ENCODE assay signal across 1 mouse cellular context in the genomic region with DNA sequence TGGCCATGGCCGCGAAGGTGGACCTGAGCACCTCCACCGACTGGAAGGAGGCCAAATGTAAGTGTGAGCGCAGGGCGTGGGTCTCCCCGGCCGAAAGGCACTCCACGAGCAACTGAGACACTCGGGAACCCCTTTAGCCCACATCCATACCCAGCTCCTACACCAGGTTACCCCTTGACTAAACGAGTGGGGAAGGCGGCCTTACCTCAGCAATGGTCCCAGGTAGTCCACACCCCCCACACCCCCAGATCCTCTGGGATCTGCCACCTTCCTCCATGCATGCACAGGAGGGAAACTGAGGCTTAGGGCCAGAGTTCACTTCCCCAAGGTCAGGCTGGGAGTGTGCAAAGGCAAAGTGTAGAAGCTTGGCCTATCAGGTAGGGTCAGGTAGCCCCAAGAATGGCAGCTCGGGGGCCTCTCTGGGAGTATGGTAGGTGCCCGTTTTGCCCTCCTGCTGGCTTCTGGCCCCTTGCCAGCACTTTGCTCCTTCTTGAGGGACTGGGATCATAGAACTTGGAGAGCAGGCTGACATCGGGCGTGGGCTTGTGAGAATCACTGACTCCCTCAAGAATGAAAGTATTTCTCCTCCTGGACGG.
TF ChIP-seq lines count a peak whose summit lies in the region.

No protein-coding gene starts in this region.

TF ChIP-seq in MEL, 35 proteins besides CTCF, POLR2A, EP300 and RAD21:
- TF ChIP-seq ELF1 (IDR thresholded peaks at IDR 0.05; ENCODE audit: low read depth, low read length) (no peak), POLR2AphosphoS5 (IDR thresholded peaks at IDR 0.05; ENCODE audit: borderline replicate concordance, low read depth, low read length) (no peak), MXI1 (IDR thresholded peaks at IDR 0.05; ENCODE audit: low read depth, low read length) (no peak), HCFC1 (IDR thresholded peaks at IDR 0.05; ENCODE audit: low read depth, low read length) (no peak), MYC (IDR thresholded peaks at IDR 0.05; ENCODE audit: low read depth, low read length) (no peak), GATA1 (IDR thresholded peaks at IDR 0.05; ENCODE audit: low read depth, low read length) (no peak), E2F4 (IDR thresholded peaks at IDR 0.05; ENCODE audit: borderline replicate concordance, low read depth, low read length) (no peak), TCF12 (IDR thresholded peaks at IDR 0.05; ENCODE audit: low read depth, low read length) (no peak), MAZ (IDR thresholded peaks at IDR 0.05; ENCODE audit: low read depth, low read length) (no peak), MEF2A (IDR thresholded peaks at IDR 0.05; ENCODE audit: extremely low read depth, insufficient replicate concordance, low read depth, low read length, poor library complexity, severe bottlenecking) (no peak), ZC3H11A (IDR thresholded peaks at IDR 0.05; ENCODE audit: low read depth, low read length) (no peak), POLR2AphosphoS2 (IDR thresholded peaks at IDR 0.05; ENCODE audit: low read length) (no peak), BHLHE40 (IDR thresholded peaks at IDR 0.05; ENCODE audit: borderline replicate concordance, low read depth, low read length) (no peak), MYB (IDR thresholded peaks at IDR 0.05; ENCODE audit: low read depth, low read length) (no peak), MAFK (IDR thresholded peaks at IDR 0.05; ENCODE audit: borderline replicate concordance, low read depth, low read length) (no peak)
TF ChIP-seq in MEL: peak in this region for 0.
